Mouse (Mus musculus) stomach, embryonic 14.5 days (tissue): ENCODE results near the gene Zmiz2. TPM values are rescaled to one million over a fixed set of nuclear protein-coding genes. Genes with fewer than 3 reads are reported as not detected.
A peak's percentile ranks its signal among the peaks of the same experiment; 100 is the strongest.

Experiments
- ATAC-seq: fragments of 200-750 bp; cut with Nextera tagmentation; 2 replicates; pipeline ENCODE4 v1.8.0; 2017; ENCODE audit warnings: low read depth, moderate TSS enrichment; ENCODE audit not compliant: insufficient number of reproducible peaks, insufficient read depth, low FRiP score
- H3K27ac ChIP-seq: fragments of 300-500 bp; sonication (generic); 2 replicates; pipeline ENCODE4 v1.5.1; 2014; ENCODE audit warnings: mild to moderate bottlenecking, low read length, moderate library complexity, mixed read lengths
- H3K27me3 ChIP-seq: fragments of 300-500 bp; sonication (generic); 2 replicates; pipeline ENCODE4 v1.6.1; 2014; ENCODE audit warnings: low read length, control low read depth, mixed read lengths; ENCODE audit not compliant: control insufficient read depth, insufficient read depth
- H3K36me3 ChIP-seq: fragments of 300-500 bp; sonication (generic); 2 replicates; pipeline ENCODE4 v1.6.1; 2014; ENCODE audit warnings: mild to moderate bottlenecking, control low read depth, low read length, moderate library complexity, mixed read lengths; ENCODE audit not compliant: control insufficient read depth, insufficient read depth
- H3K4me1 ChIP-seq: fragments of 300-500 bp; sonication (generic); 2 replicates; pipeline ENCODE4 v1.6.1; 2014; ENCODE audit warnings: low read length, control low read depth, mixed read lengths; ENCODE audit not compliant: control insufficient read depth, insufficient read depth
- H3K4me2 ChIP-seq: fragments of 300-500 bp; sonication (generic); replicated peaks from 2 replicates; pipeline ENCODE4 v1.6.1; 2014; ENCODE audit warnings: low read depth, low read length, control low read depth
- H3K4me3 ChIP-seq: fragments of 300-500 bp; sonication (generic); 2 replicates; pipeline ENCODE4 v1.5.1; 2014; ENCODE audit warnings: low read depth, low read length, control low read depth
- H3K9ac ChIP-seq: fragments of 300-500 bp; sonication (generic); replicated peaks from 2 replicates; pipeline ENCODE4 v1.6.1; 2014; ENCODE audit warnings: low read depth, mild to moderate bottlenecking, control low read depth, low read length, moderate library complexity, mixed read lengths
- H3K9me3 ChIP-seq: fragments of 300-500 bp; sonication (generic); 2 replicates; pipeline ENCODE4 v1.6.1; 2016; ENCODE audit warnings: low read depth, low read length, control low read depth; ENCODE audit not compliant: control insufficient read depth
- WGBS: fragments of 180-500 bp; shearing (Covaris S2); extraction: QIAGEN DNeasy Blood & Tissue Kit; methylation state at CpG from one replicate; pipeline ENCODE4 v1.1.7; 2014; 5-methylcytosine and 5-hydroxymethylcytosine counted together
- polyA plus RNA-seq: library from polyadenylated mRNA; unstranded; fragments of >200 nt; fragmentation: Nextera tagmentation; extraction: Ambion mirVana; gene quantifications from 2 replicates; pipeline ENCODE4 v1.2.1, GENCODE M21; 2014

Zmiz2 gene
- polyA plus RNA-seq: 12.6 and 14.3 TPM in 2 replicates

GRCm38 (mm10) chr11:6388726-6389413 lies at the start of gene Zmiz2:
Zmiz2 (plus strand) TSS chr11:6389074.
- H3K9ac ChIP-seq: peak within 1 kb of the TSS; percentile 84
- H3K36me3 ChIP-seq: peaks cover 7% of the 10 kb centered on the region; the same call in 1 of the 2 replicates
- H3K9me3 ChIP-seq: no peaks in the 10 kb centered on the region
- peak within 1 kb of the TSS; percentile 51 for H3K4me2 ChIP-seq
- H3K4me1 ChIP-seq: peaks cover 11% of the 10 kb centered on the region
- no peaks in the 10 kb centered on the region for H3K27me3 ChIP-seq
- 7% methylated on average over 55 of the region's 60 CpGs for WGBS
- H3K27ac ChIP-seq: peak within 1 kb of the TSS; percentile 95
- H3K4me3 ChIP-seq: peak within 1 kb of the TSS; percentile 85
- ATAC-seq: peak; percentile 99

- H3K9ac ChIP-seq: no peak overlapping the region
- no peak overlapping the region for H3K4me3 ChIP-seq
- no peak overlapping the region for H3K27ac ChIP-seq
- whole genome bisulfite sequencing: 89% methylated on average over 4 of the region's 4 CpGs
- no peaks in the 10 kb centered on the region for H3K4me1 ChIP-seq
- no peak overlapping the region for H3K4me2 ChIP-seq
- H3K9me3 ChIP-seq: no peaks in the 10 kb centered on the region
- ATAC-seq: no peak
- peaks cover 79% of the 10 kb centered on the region for H3K36me3 ChIP-seq
- H3K27me3 ChIP-seq: no peaks in the 10 kb centered on the region
Observed at GRCm38 (mm10) chr11:6345956-6346355, 42.9 kb upstream of the Zmiz2 start.

GRCm38 (mm10) chr11:6346966-6347365 lies 41.9 kb upstream of the Zmiz2 start:
- H3K9ac ChIP-seq: no peak overlapping the region
- ATAC-seq: no peak
- no peaks in the 10 kb centered on the region for H3K4me1 ChIP-seq
- no peak overlapping the region for H3K4me2 ChIP-seq
- WGBS: 73% methylated on average over 7 of the region's 7 CpGs
- no peak overlapping the region for H3K27ac ChIP-seq
- no peaks in the 10 kb centered on the region for H3K27me3 ChIP-seq
- peaks cover 77% of the 10 kb centered on the region for H3K36me3 ChIP-seq
- H3K4me3 ChIP-seq: no peak overlapping the region
- H3K9me3 ChIP-seq: no peaks in the 10 kb centered on the region

GRCm38 (mm10) chr11:6348681-6349200 lies 40.1 kb upstream of the Zmiz2 start:
- Histone ChIP-seq H3K36me3 (peaks cover 72% of the 10 kb centered on the region), H3K27ac (no peak overlapping the region), H3K27me3 (no peaks in the 10 kb centered on the region), H3K9me3 (no peaks in the 10 kb centered on the region), H3K4me3 (no peak overlapping the region), H3K4me2 (no peak overlapping the region), H3K9ac (no peak overlapping the region), H3K4me1 (no peaks in the 10 kb centered on the region)
- no peak for ATAC-seq
- WGBS: 92% methylated on average over 11 of the region's 11 CpGs

GRCm38 (mm10) chr11:6349586-6349985 lies 39.3 kb upstream of the Zmiz2 start:
- H3K4me1 ChIP-seq: no peaks in the 10 kb centered on the region
- 89% methylated on average over 5 of the region's 5 CpGs for WGBS
- no peak for ATAC-seq

GRCm38 (mm10) chr11:6355106-6355505 lies 33.8 kb upstream of the Zmiz2 start:
- H3K4me2 ChIP-seq: no peak overlapping the region
- no peak for ATAC-seq
- no peaks in the 10 kb centered on the region for H3K4me1 ChIP-seq
- no peak overlapping the region for H3K9ac ChIP-seq
- no peaks in the 10 kb centered on the region for H3K27me3 ChIP-seq
- H3K9me3 ChIP-seq: no peaks in the 10 kb centered on the region
- peaks cover 41% of the 10 kb centered on the region for H3K36me3 ChIP-seq
- WGBS: 84% methylated on average over 4 of the region's 4 CpGs
- H3K27ac ChIP-seq: no peak overlapping the region
- H3K4me3 ChIP-seq: no peak overlapping the region

More at GRCm38 (mm10) chr11:6349586-6349985, 39.3 kb upstream of the Zmiz2 start:
- no peak overlapping the region for H3K9ac ChIP-seq
- H3K36me3 ChIP-seq: peaks cover 68% of the 10 kb centered on the region
- H3K27me3 ChIP-seq: no peaks in the 10 kb centered on the region
- H3K9me3 ChIP-seq: no peaks in the 10 kb centered on the region
- no peak overlapping the region for H3K4me3 ChIP-seq
- no peak overlapping the region for H3K4me2 ChIP-seq
- H3K27ac ChIP-seq: no peak overlapping the region

- no peak overlapping the region for H3K9ac ChIP-seq
- H3K4me1 ChIP-seq: peaks cover 7% of the 10 kb centered on the region; the same call in 1 of the 2 replicates
- H3K4me2 ChIP-seq: no peak overlapping the region
- no peak overlapping the region for H3K4me3 ChIP-seq
- no peaks in the 10 kb centered on the region for H3K9me3 ChIP-seq
- WGBS: 86% methylated on average over 9 of the region's 9 CpGs
- no peaks in the 10 kb centered on the region for H3K36me3 ChIP-seq
- no peaks in the 10 kb centered on the region for H3K27me3 ChIP-seq
- ATAC-seq: no peak
- H3K27ac ChIP-seq: no peak overlapping the region
Observed at GRCm38 (mm10) chr11:6364581-6365275, 24.1 kb upstream of the Zmiz2 start.

GRCm38 (mm10) chr11:6365885-6366284 lies 23.0 kb upstream of the Zmiz2 start:
- no peaks in the 10 kb centered on the region for H3K36me3 ChIP-seq
- H3K9me3 ChIP-seq: no peaks in the 10 kb centered on the region
- no peaks in the 10 kb centered on the region for H3K27me3 ChIP-seq
- H3K4me1 ChIP-seq: peaks cover 7% of the 10 kb centered on the region; the same call in 1 of the 2 replicates
- ATAC-seq: no peak
- no peak overlapping the region for H3K27ac ChIP-seq
- no peak overlapping the region for H3K9ac ChIP-seq
- H3K4me3 ChIP-seq: no peak overlapping the region
- WGBS: 20% methylated on average over 11 of the region's 11 CpGs
- no peak overlapping the region for H3K4me2 ChIP-seq
